Mouse (Mus musculus): ENCODE data around the gene AW551984. TPM values are rescaled to one million over a fixed set of nuclear protein-coding genes. Genes with fewer than 3 reads are reported as not detected.

Gene AW551984
- polyA plus RNA-seq (2015; fragmentation: Nextera tagmentation; extraction: Ambion mirVana) = 18.3 and 20.1 TPM in 2 replicates

DNA sequence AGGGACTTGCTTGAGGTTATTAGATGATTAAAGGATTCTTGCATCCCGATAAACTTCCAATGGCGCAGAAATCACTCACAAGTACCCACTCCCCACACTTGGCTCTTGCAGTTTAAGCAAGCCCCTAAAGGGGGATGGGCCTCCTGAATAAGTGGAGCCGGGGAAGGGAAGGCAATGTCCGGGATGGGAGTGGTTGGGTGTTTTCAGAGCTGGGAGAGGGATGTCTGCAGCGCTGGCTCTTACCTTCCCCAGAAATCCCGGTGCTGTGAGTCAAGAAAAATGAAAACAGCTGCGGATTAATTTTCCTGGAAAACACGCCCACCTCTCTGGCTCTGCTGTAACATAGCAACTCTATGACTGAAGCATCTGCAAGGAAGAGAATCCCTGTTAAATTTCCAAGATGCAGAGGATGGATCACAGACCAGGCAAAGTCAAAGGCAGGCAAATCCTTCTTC, at the start of gene AW551984:
AW551984 (minus strand) TSS at position 405 of the 455 bp plus-strand sequence.
- H3K27ac ChIP-seq = no peak within 1 kb of the TSS
- no peaks in the 10 kb centered on the region for H3K27me3 ChIP-seq (replicated peaks)
- H3K36me3 ChIP-seq = no peaks in the 10 kb centered on the region
- no peak within 1 kb of the TSS for H3K9ac ChIP-seq
- H3K9me3 ChIP-seq = no peaks in the 10 kb centered on the region
- peak within 1 kb of the TSS; percentile 32 for H3K4me3 ChIP-seq (replicated peaks)
- H3K4me1 ChIP-seq (replicated peaks) = no peaks in the 10 kb centered on the region
- H3K4me2 ChIP-seq (replicated peaks) = peak within 1 kb of the TSS; percentile 77
- WGBS = under 1% methylated on average over 8 of the region's 8 CpGs
- peak; percentile 82 for ATAC-seq

DNA sequence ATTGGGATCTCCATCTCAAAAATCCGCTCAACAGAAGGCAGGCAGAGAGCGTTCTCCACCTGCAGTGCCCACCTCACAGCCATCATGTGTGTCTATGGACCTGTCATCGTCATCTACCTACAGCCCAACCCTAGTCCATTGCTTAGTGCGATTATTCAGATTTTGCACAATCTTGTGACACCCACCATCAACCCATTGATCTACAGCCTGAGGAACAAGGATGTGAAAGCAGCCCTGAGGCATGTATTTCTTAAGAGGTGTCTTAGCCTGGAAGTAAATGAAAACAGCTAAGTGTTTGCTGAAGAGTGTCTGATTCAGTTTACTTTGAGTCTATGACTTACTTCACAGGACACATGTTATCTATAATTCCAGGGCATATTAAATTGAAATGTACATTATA, 43.2 kb upstream of the AW551984 start:
- Histone ChIP-seq H3K27ac (no peak overlapping the region), H3K4me1 (replicated peaks) (no peaks in the 10 kb centered on the region), H3K9ac (no peak overlapping the region), H3K4me3 (replicated peaks) (no peak overlapping the region), H3K36me3 (no peaks in the 10 kb centered on the region), H3K9me3 (no peaks in the 10 kb centered on the region), H3K27me3 (replicated peaks) (no peaks in the 10 kb centered on the region), H3K4me2 (replicated peaks) (no peak overlapping the region)
- ATAC-seq = no peak
- WGBS = 87% methylated on average over 4 of the region's 4 CpGs

DNA sequence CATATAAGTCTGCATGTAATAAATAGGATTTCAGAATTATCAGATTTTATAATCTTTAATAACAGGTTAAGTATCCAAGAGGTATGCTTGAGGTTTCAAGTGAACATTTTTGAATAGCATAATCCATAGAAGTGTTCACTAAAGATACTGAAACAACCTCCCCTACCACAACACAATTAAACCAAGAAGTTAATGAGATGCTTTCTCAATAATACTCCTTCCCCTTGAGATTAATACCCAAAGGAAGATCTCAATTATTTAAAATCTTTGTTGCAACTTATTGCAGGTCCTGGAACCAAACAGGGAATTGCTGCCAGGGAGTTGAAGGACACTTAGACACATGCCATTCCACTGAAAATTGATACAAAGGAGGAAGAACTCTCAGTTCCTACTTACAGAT, 40.6 kb upstream of the AW551984 start, which contains the start of gene Olfr961:
Olfr961 (plus strand) TSS at position 301 of the 400 bp plus-strand sequence.
- Histone ChIP-seq H3K4me1 (replicated peaks) (no peaks in the 10 kb centered on the region), H3K36me3 (no peaks in the 10 kb centered on the region), H3K27me3 (replicated peaks) (no peaks in the 10 kb centered on the region), H3K4me3 (replicated peaks) (no peak within 1 kb of the TSS), H3K4me2 (replicated peaks) (no peak within 1 kb of the TSS), H3K9ac (no peak within 1 kb of the TSS), H3K9me3 (no peaks in the 10 kb centered on the region), H3K27ac (no peak within 1 kb of the TSS)
- no peak for ATAC-seq

DNA sequence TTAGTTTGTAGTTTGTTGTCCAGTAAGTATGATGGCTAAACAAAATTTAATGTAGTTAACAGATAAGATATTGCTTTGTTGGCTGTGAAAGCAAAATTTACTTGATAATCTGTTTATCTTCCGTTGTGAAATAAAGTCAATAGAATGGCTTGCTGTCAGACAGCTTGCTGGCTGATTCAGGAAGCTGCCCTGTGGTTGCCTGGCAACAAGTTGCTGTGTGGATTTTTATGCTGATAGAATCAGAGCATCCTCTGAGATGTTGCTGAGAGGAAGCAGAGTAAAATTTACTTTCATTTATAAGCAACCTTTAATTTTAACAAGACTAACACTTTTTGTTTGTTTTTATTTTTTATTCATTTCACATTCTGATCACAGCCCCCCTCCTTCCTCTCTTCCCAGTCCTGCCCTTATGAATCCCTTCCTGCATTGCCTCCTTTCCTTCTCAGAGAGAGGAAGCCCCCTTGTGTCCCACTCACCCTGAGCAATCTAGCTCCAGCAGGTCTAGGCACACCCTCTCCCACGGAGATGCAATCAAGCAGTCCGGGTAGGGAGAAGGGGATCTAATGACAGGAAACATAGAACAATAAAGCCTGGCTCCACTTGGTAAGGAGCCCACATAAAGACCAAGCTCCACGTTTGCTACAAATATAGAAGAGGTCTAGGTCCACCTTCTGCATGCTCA, 29.9 kb upstream of the AW551984 start:
- no peak overlapping the region for H3K4me3 ChIP-seq (replicated peaks)
- H3K36me3 ChIP-seq = no peaks in the 10 kb centered on the region
- H3K9me3 ChIP-seq = no peaks in the 10 kb centered on the region
- no peaks in the 10 kb centered on the region for H3K27me3 ChIP-seq (replicated peaks)
- 21% methylated on average over 4 of the region's 4 CpGs for WGBS
- H3K27ac ChIP-seq = no peak overlapping the region
- no peak for ATAC-seq
- H3K9ac ChIP-seq = no peak overlapping the region
- H3K4me1 ChIP-seq (replicated peaks) = no peaks in the 10 kb centered on the region
- H3K4me2 ChIP-seq (replicated peaks) = no peak overlapping the region

DNA sequence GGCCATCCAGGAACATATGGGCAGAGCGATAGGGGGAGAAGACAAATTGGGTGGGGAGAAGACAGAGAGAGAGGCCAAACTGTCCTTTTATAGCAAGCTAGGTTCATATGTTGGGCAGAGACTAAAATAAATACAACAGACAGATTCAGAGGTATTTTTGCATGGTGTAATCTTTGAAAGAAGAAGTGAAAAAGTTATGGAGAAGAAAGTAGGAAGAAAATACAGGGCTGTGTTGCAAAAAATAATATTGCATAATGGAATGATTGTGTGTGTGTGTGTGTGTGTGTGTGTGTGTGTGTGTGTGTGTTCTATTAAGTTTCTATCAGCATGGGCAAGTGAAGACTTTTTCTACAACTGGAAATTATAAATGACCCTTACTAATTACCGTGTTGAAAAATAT, 24.9 kb upstream of the AW551984 start:
- no peaks in the 10 kb centered on the region for H3K36me3 ChIP-seq
- H3K4me1 ChIP-seq (replicated peaks) = no peaks in the 10 kb centered on the region
- ATAC-seq = no peak
- no peak overlapping the region for H3K27ac ChIP-seq
- WGBS = 80% methylated on average over 2 of the region's 2 CpGs
- no peak overlapping the region for H3K4me2 ChIP-seq (replicated peaks)
- no peak overlapping the region for H3K4me3 ChIP-seq (replicated peaks)
- no peak overlapping the region for H3K9ac ChIP-seq
- no peaks in the 10 kb centered on the region for H3K9me3 ChIP-seq
- H3K27me3 ChIP-seq (replicated peaks) = no peaks in the 10 kb centered on the region

DNA sequence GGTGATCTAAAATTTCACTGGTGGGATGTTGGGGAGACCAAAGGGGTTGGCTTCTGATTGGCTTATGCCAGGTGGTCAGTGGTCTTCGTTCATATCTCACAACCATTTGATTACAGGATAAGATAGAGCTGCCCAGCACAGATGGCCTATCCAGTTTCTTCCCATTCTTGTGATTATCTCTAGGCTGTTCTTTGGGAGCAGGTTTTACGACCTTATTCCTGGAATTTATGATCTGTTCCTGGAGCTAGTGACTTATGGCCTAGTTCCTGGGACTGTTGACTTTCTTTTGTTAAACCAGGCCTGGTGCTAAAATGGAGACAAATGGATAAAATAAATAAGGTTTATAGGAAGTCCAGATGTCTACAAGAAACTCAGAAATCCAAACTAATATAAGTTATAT, 20.5 kb upstream of the AW551984 start:
- Histone ChIP-seq H3K9me3 (no peaks in the 10 kb centered on the region), H3K9ac (no peak overlapping the region), H3K4me1 (replicated peaks) (no peaks in the 10 kb centered on the region), H3K36me3 (no peaks in the 10 kb centered on the region), H3K27me3 (replicated peaks) (no peaks in the 10 kb centered on the region), H3K4me3 (replicated peaks) (no peak overlapping the region), H3K4me2 (replicated peaks) (no peak overlapping the region), H3K27ac (no peak overlapping the region)
- ATAC-seq = peak; percentile 59
- WGBS = 36% methylated on average over 2 of the region's 2 CpGs

DNA sequence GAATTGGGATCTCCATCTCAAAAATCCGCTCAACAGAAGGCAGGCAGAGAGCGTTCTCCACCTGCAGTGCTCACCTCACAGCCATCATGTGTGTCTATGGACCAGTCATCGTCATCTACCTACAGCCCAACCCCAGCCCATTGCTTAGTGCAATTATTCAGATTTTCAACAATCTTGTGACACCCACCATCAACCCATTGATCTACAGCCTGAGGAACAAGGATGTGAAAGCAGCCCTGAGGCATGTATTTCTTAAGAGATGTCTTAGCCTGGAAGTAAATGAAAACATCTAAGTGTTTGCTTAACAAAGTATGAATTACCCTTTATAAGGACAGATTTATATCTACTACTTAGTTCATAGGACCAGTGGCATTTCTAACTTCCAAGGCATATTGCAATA, 19.6 kb upstream of the AW551984 start:
- no peak for ATAC-seq

DNA sequence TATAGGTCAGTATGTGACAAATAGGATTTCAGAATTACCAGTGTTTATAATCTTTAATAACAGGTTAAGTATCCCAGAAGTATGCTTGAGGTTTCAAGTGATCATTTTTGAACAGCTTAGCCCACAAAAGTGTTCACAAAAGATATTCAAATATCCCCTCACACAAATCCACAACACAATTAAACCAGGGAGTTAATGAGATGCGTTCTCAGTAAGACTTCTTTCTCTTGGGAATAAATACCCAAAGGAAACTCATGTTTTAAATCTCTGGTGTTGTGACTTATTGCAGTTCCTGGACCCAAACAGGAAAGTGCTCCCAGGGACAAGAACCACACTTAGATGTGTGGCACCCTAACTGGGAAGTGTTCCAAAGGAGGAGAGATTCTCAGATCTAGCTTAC, 16.9 kb upstream of the AW551984 start, which contains the start of gene Olfr960:
Olfr960 (plus strand) TSS at position 301 of the 400 bp plus-strand sequence.
- H3K4me2 ChIP-seq (replicated peaks) = no peak within 1 kb of the TSS
- H3K9ac ChIP-seq = no peak within 1 kb of the TSS
- no peak within 1 kb of the TSS for H3K4me3 ChIP-seq (replicated peaks)
- no peaks in the 10 kb centered on the region for H3K9me3 ChIP-seq
- no peaks in the 10 kb centered on the region for H3K4me1 ChIP-seq (replicated peaks)
- H3K36me3 ChIP-seq = no peaks in the 10 kb centered on the region
- 92% methylated on average over 1 of the region's 1 CpGs for WGBS
- H3K27me3 ChIP-seq (replicated peaks) = no peaks in the 10 kb centered on the region
- H3K27ac ChIP-seq = no peak within 1 kb of the TSS
- no peak for ATAC-seq

More for the DNA sequence above, 19.6 kb upstream of the AW551984 start:
- 93% methylated on average over 3 of the region's 3 CpGs for WGBS
- H3K27me3 ChIP-seq (replicated peaks) = no peaks in the 10 kb centered on the region
- no peaks in the 10 kb centered on the region for H3K4me1 ChIP-seq (replicated peaks)
- H3K4me2 ChIP-seq (replicated peaks) = no peak overlapping the region
- no peak overlapping the region for H3K27ac ChIP-seq
- no peak overlapping the region for H3K4me3 ChIP-seq (replicated peaks)
- H3K36me3 ChIP-seq = no peaks in the 10 kb centered on the region
- no peaks in the 10 kb centered on the region for H3K9me3 ChIP-seq
- H3K9ac ChIP-seq = no peak overlapping the region

DNA sequence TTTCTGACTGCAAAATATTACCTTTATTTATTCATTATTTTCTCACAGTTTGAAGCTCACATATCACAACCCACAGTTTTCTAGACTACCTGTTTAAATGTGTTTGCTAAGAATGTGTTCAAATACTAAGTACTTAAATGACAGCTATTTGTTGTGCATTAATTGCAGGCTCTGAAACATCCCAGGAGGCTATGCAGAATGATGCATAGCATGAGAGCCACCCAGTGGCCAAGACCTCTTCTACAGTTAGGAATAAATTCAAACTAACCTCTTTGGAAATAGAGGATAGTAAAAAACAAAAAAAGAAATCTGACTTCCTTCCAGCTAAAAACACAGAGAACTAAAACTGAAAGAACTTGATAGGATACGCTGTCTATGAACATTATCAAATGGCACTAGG, 7.8 kb upstream of the AW551984 start:
- Histone ChIP-seq H3K4me2 (replicated peaks) (no peak overlapping the region), H3K4me3 (replicated peaks) (no peak overlapping the region), H3K9ac (no peak overlapping the region), H3K9me3 (no peaks in the 10 kb centered on the region), H3K4me1 (replicated peaks) (no peaks in the 10 kb centered on the region), H3K27me3 (replicated peaks) (no peaks in the 10 kb centered on the region), H3K36me3 (no peaks in the 10 kb centered on the region), H3K27ac (no peak overlapping the region)
- 56% methylated on average over 1 of the region's 1 CpGs for WGBS
- no peak for ATAC-seq

DNA sequence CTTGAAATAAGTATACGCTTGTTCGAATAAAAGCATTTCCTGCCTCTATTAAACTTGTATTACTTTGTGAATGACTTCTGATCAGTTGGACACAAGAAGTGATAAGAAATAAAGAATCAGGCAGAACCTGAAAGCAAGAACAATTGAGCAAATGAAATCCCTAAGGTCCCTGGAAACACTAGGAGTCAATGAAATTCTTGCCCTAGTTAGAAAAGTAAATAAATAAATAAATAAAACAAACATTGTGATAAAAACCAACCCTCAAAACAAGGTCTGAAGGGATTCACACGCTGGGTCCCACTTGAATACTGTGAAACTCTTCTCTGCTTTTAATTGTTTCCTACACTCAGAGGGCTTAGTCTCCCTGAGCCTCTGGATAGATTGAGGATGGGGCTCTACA, 6.2 kb upstream of the AW551984 start, which contains the start of gene Olfr148:
Olfr148 (plus strand) TSS at position 301 of the 400 bp plus-strand sequence.
- H3K27ac ChIP-seq = no peak within 1 kb of the TSS
- no peaks in the 10 kb centered on the region for H3K4me1 ChIP-seq (replicated peaks)
- H3K4me3 ChIP-seq (replicated peaks) = no peak within 1 kb of the TSS
- no peak within 1 kb of the TSS for H3K4me2 ChIP-seq (replicated peaks)
- 73% methylated on average over 3 of the region's 3 CpGs for WGBS
- no peak for ATAC-seq
- no peaks in the 10 kb centered on the region for H3K27me3 ChIP-seq (replicated peaks)
- H3K9me3 ChIP-seq = no peaks in the 10 kb centered on the region
- no peak within 1 kb of the TSS for H3K9ac ChIP-seq
- H3K36me3 ChIP-seq = no peaks in the 10 kb centered on the region

DNA sequence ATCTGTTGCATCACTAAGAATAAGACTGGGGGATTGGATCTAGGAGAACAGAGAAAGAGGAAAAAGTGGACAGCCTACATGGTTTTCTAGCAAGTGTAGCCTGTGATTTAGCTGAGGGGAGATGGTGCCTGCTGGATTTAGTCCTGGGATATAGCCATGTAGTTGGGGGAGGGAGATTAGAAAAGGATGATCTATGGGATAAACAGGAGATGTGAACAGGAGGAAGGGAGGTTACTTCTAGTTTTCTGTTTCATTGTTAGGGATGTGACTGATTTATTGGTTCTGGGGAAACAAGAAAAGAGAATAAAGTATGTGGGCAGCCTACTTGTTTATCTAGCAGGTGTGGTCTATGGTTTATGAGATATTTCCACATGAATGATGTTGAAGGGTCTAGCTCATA, 4.3 kb upstream of the AW551984 start:
- Histone ChIP-seq H3K9me3 (no peaks in the 10 kb centered on the region), H3K9ac (no peak overlapping the region), H3K4me1 (replicated peaks) (no peaks in the 10 kb centered on the region), H3K27ac (no peak overlapping the region), H3K4me2 (replicated peaks) (no peak overlapping the region), H3K4me3 (replicated peaks) (no peak overlapping the region), H3K27me3 (replicated peaks) (no peaks in the 10 kb centered on the region), H3K36me3 (no peaks in the 10 kb centered on the region)
- ATAC-seq = no peak

DNA sequence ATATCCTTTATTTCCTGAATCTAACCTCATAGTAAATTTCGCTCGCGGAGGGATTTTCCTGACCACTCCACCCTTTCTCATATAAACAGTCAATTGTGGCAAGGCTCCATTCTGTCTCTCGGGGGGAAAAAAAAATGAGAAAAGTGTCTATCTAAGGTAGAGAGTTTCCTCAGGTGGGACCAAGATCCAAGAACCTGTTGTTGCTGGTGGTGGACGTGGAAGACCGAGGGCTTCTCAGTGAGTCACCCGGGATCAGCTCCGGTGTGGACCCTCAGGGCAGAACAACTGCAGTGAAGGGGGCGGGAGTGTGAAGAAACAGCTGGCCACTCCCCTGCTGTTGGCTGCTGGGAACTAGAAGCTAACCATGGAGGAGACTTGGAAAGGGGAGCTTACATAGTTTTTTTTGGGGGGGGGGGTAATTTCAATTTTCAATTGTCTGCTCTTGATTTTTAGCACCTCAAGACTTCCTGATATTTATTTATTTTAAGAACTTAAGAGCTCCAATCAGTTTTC, 814 bp downstream of the AW551984 start:
- Histone ChIP-seq H3K9ac (no peak overlapping the region), H3K4me3 (replicated peaks) (peak overlapping the region; percentile 32), H3K9me3 (no peaks in the 10 kb centered on the region), H3K4me1 (replicated peaks) (no peaks in the 10 kb centered on the region), H3K27ac (no peak overlapping the region), H3K27me3 (replicated peaks) (no peaks in the 10 kb centered on the region), H3K36me3 (no peaks in the 10 kb centered on the region), H3K4me2 (replicated peaks) (peak overlapping the region; percentile 77)
- peak; percentile 88 for ATAC-seq
- under 1% methylated on average over 9 of the region's 9 CpGs for WGBS

All from intestine, embryonic 15.5 days (tissue).